23 mouse cellular contexts compared by ENCODE assay signal in the genomic region with DNA sequence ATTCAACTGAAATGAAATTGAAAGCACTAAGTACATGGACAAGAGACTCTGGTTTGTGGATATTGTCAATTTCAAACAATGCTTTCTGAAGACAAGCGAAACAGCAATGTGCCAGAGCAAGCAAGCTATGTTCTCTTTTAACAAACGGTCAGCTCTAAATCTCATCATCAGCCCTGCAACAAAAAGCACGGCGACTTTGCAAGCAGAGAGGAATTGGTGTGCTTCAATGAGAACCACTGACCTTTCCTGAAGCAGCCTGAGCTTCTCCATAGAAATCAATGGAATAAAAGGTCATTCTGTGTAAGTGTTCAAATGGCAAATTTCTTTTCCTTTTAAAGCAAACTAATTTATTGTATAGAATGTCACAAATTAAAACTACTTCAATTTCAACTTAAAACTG.
"Had no signal": no experiment of that assay in that cellular context is flagged by ENCODE, and none has a peak within 500 bp of the region (broad histone marks: within the 10 kb centered on the region; RNA-seq: fewer than 3 reads in every experiment).

No protein-coding gene starts in this region.

- H3K4me1 ChIP-seq: hindbrain, embryonic 13.5 days; hindbrain, embryonic 15.5 days; kidney, embryonic 15.5 days; limb, embryonic 13.5 days; limb, embryonic 15.5 days had no signal

- H3K36me3 ChIP-seq: hindbrain, embryonic 15.5 days had no signal

- H3K9me3 ChIP-seq: hindbrain, embryonic 13.5 days; hindbrain, embryonic 15.5 days; kidney, embryonic 15.5 days; limb, embryonic 13.5 days; limb, embryonic 15.5 days; liver, embryonic 12.5 days had no signal

- H3K4me3 ChIP-seq: hindbrain, embryonic 13.5 days; hindbrain, embryonic 15.5 days; kidney, embryonic 15.5 days; limb, embryonic 13.5 days; limb, embryonic 15.5 days; liver, embryonic 12.5 days had no signal

- H3K4me2 ChIP-seq: hindbrain, embryonic 13.5 days; hindbrain, embryonic 15.5 days; kidney, embryonic 15.5 days; limb, embryonic 13.5 days; limb, embryonic 15.5 days; liver, embryonic 12.5 days had no signal

- ATAC-seq: forebrain, postnatal 0 days; hindbrain, postnatal 0 days; intestine, embryonic 16.5 days; liver, embryonic 12.5 days had no signal

- H3K27ac ChIP-seq: hindbrain, embryonic 15.5 days; hindbrain, postnatal 0 days; kidney, embryonic 15.5 days; kidney, postnatal 0 days; limb, embryonic 13.5 days; limb, embryonic 15.5 days; liver, embryonic 12.5 days; liver, embryonic 14.5 days had no signal

- DNase-seq: forebrain, postnatal 0 days; gastrocnemius, postnatal 14 days; gastrocnemius, postnatal 36 days; heart, adult 18-20 months; kidney, adult 11 months; kidney, adult 2 months; kidney, adult 9 months; kidney, postnatal 14 days; kidney, postnatal 36 days; layer of hippocampus, adult 9-11 months; layer of hippocampus, postnatal 36 days; left cerebral cortex, postnatal 4 days; lung, adult 18-20 months had no signal

- H3K9ac ChIP-seq: forebrain, postnatal 0 days; hindbrain, embryonic 13.5 days; hindbrain, embryonic 15.5 days; kidney, embryonic 15.5 days; limb, embryonic 13.5 days; limb, embryonic 15.5 days; liver, embryonic 12.5 days; liver, embryonic 14.5 days had no signal

- H3K27me3 ChIP-seq: hindbrain, embryonic 13.5 days; hindbrain, embryonic 15.5 days; kidney, embryonic 15.5 days; limb, embryonic 13.5 days; limb, embryonic 15.5 days; liver, embryonic 12.5 days had no signal
